Mouse (Mus musculus): ENCODE data around the gene Grid2. TPM values are rescaled to one million over a fixed set of nuclear protein-coding genes. Genes with fewer than 3 reads are reported as not detected.

Gene Grid2
- polyA plus RNA-seq, 1 experiment from 2014 or later, result 13.4 TPM

GRCm38 (mm10) chr6:63946721-63947120 is 691.0 kb downstream of the Grid2 start:
- no peaks in the 10 kb centered on the region for H3K9me3 ChIP-seq
- H3K4me3 ChIP-seq, result no peak overlapping the region
- H3K9ac ChIP-seq, result no peak overlapping the region
- H3K27me3 ChIP-seq, result no peaks in the 10 kb centered on the region
- ATAC-seq (ENCODE audit: low FRiP score), result no peak
- no peak overlapping the region for H3K4me2 ChIP-seq
- no peaks in the 10 kb centered on the region for H3K36me3 ChIP-seq
- no peaks in the 10 kb centered on the region for H3K4me1 ChIP-seq (replicated peaks)
- WGBS, result 37% methylated on average over 5 of the region's 5 CpGs
- H3K27ac ChIP-seq, result no peak overlapping the region

GRCm38 (mm10) chr6:63963789-63964188 is 708.1 kb downstream of the Grid2 start:
- WGBS, result 45% methylated on average over 3 of the region's 3 CpGs
- no peaks in the 10 kb centered on the region for H3K9me3 ChIP-seq
- H3K27me3 ChIP-seq, result no peaks in the 10 kb centered on the region
- peaks cover 15% of the 10 kb centered on the region for H3K4me1 ChIP-seq (replicated peaks)
- H3K4me2 ChIP-seq, result no peak overlapping the region
- peak overlapping the region; percentile 66 for H3K27ac ChIP-seq
- no peaks in the 10 kb centered on the region for H3K36me3 ChIP-seq
- no peak overlapping the region for H3K4me3 ChIP-seq
- ATAC-seq (ENCODE audit: low FRiP score), result peak; percentile 88
- no peak overlapping the region for H3K9ac ChIP-seq

GRCm38 (mm10) chr6:63964269-63964668 is 708.6 kb downstream of the Grid2 start:
- H3K36me3 ChIP-seq, result no peaks in the 10 kb centered on the region
- peak overlapping the region; percentile 66 for H3K27ac ChIP-seq
- peak; percentile 88 for ATAC-seq (ENCODE audit: low FRiP score)
- H3K4me3 ChIP-seq, result no peak overlapping the region
- 61% methylated on average over 6 of the region's 6 CpGs for WGBS
- no peak overlapping the region for H3K4me2 ChIP-seq
- no peaks in the 10 kb centered on the region for H3K9me3 ChIP-seq
- no peak overlapping the region for H3K9ac ChIP-seq
- H3K27me3 ChIP-seq, result no peaks in the 10 kb centered on the region
- peaks cover 15% of the 10 kb centered on the region for H3K4me1 ChIP-seq (replicated peaks)

GRCm38 (mm10) chr6:63964735-63965134 is 709.1 kb downstream of the Grid2 start:
- Histone ChIP-seq H3K27ac (peak overlapping the region; percentile 66), H3K9me3 (no peaks in the 10 kb centered on the region), H3K4me1 (replicated peaks) (peaks cover 15% of the 10 kb centered on the region), H3K4me2 (no peak overlapping the region), H3K27me3 (no peaks in the 10 kb centered on the region), H3K4me3 (no peak overlapping the region), H3K9ac (no peak overlapping the region), H3K36me3 (no peaks in the 10 kb centered on the region)
- peak; percentile 66 for ATAC-seq (ENCODE audit: low FRiP score)
- 37% methylated on average over 2 of the region's 2 CpGs for WGBS

- ATAC-seq (ENCODE audit: low FRiP score), result no peak
- 62% methylated on average over 2 of the region's 2 CpGs for WGBS
- H3K4me3 ChIP-seq, result no peak overlapping the region
- H3K27me3 ChIP-seq, result no peaks in the 10 kb centered on the region
- H3K4me1 ChIP-seq (replicated peaks), result no peaks in the 10 kb centered on the region
- no peaks in the 10 kb centered on the region for H3K9me3 ChIP-seq
- no peak overlapping the region for H3K27ac ChIP-seq
- no peak overlapping the region for H3K4me2 ChIP-seq
- H3K9ac ChIP-seq, result no peak overlapping the region
- H3K36me3 ChIP-seq, result no peaks in the 10 kb centered on the region
Measured at GRCm38 (mm10) chr6:64046084-64046483, 790.4 kb downstream of the Grid2 start.

GRCm38 (mm10) chr6:64046732-64047131 is 791.1 kb downstream of the Grid2 start:
- Histone ChIP-seq H3K4me1 (replicated peaks) (no peaks in the 10 kb centered on the region), H3K4me3 (no peak overlapping the region), H3K27me3 (no peaks in the 10 kb centered on the region), H3K36me3 (no peaks in the 10 kb centered on the region), H3K9me3 (no peaks in the 10 kb centered on the region), H3K27ac (no peak overlapping the region), H3K4me2 (no peak overlapping the region), H3K9ac (no peak overlapping the region)
- no peak for ATAC-seq (ENCODE audit: low FRiP score)
- WGBS, result 85% methylated on average over 1 of the region's 1 CpGs

- Histone ChIP-seq H3K9me3 (no peaks in the 10 kb centered on the region), H3K36me3 (no peaks in the 10 kb centered on the region), H3K4me3 (no peak overlapping the region)
Measured at GRCm38 (mm10) chr6:64047950-64048349, 792.3 kb downstream of the Grid2 start.

GRCm38 (mm10) chr6:64063858-64064257 is 808.2 kb downstream of the Grid2 start:
- Histone ChIP-seq H3K27ac (no peak overlapping the region), H3K27me3 (no peaks in the 10 kb centered on the region), H3K36me3 (no peaks in the 10 kb centered on the region), H3K9me3 (no peaks in the 10 kb centered on the region), H3K4me1 (replicated peaks) (no peaks in the 10 kb centered on the region; the same call in 1 of the 2 replicates), H3K4me2 (no peak overlapping the region), H3K4me3 (no peak overlapping the region), H3K9ac (no peak overlapping the region)
- WGBS, result 55% methylated on average over 7 of the region's 7 CpGs
- ATAC-seq (ENCODE audit: low FRiP score), result no peak

More at GRCm38 (mm10) chr6:64047950-64048349, 792.3 kb downstream of the Grid2 start:
- Histone ChIP-seq H3K27ac (no peak overlapping the region), H3K4me1 (replicated peaks) (no peaks in the 10 kb centered on the region), H3K27me3 (no peaks in the 10 kb centered on the region), H3K9ac (no peak overlapping the region), H3K4me2 (no peak overlapping the region)
- ATAC-seq (ENCODE audit: low FRiP score), result no peak
- WGBS, result 84% methylated on average over 5 of the region's 5 CpGs

GRCm38 (mm10) chr6:64064704-64065103 is 809.0 kb downstream of the Grid2 start:
- Histone ChIP-seq H3K4me3 (no peak overlapping the region), H3K9me3 (no peaks in the 10 kb centered on the region), H3K27ac (no peak overlapping the region), H3K27me3 (no peaks in the 10 kb centered on the region), H3K36me3 (no peaks in the 10 kb centered on the region), H3K4me1 (replicated peaks) (no peaks in the 10 kb centered on the region; the same call in 1 of the 2 replicates), H3K9ac (no peak overlapping the region), H3K4me2 (no peak overlapping the region)
- 53% methylated on average over 2 of the region's 2 CpGs for WGBS
- ATAC-seq (ENCODE audit: low FRiP score), result no peak

GRCm38 (mm10) chr6:64073406-64073805 is 817.7 kb downstream of the Grid2 start:
- H3K4me2 ChIP-seq, result no peak overlapping the region
- ATAC-seq (ENCODE audit: low FRiP score), result no peak
- 79% methylated on average over 2 of the region's 2 CpGs for WGBS
- H3K4me3 ChIP-seq, result no peak overlapping the region
- H3K36me3 ChIP-seq, result no peaks in the 10 kb centered on the region
- no peaks in the 10 kb centered on the region for H3K4me1 ChIP-seq (replicated peaks)
- H3K9me3 ChIP-seq, result no peaks in the 10 kb centered on the region
- no peak overlapping the region for H3K9ac ChIP-seq
- no peak overlapping the region for H3K27ac ChIP-seq
- H3K27me3 ChIP-seq, result no peaks in the 10 kb centered on the region

GRCm38 (mm10) chr6:64077911-64078310 is 822.2 kb downstream of the Grid2 start:
- Histone ChIP-seq H3K4me3 (no peak overlapping the region), H3K27ac (no peak overlapping the region), H3K4me2 (no peak overlapping the region), H3K9ac (no peak overlapping the region), H3K9me3 (no peaks in the 10 kb centered on the region), H3K36me3 (no peaks in the 10 kb centered on the region), H3K4me1 (replicated peaks) (no peaks in the 10 kb centered on the region), H3K27me3 (no peaks in the 10 kb centered on the region)
- no peak for ATAC-seq (ENCODE audit: low FRiP score)
- WGBS, result 88% methylated on average over 1 of the region's 1 CpGs

GRCm38 (mm10) chr6:64098662-64099061 is 843.0 kb downstream of the Grid2 start:
- Histone ChIP-seq H3K9me3 (no peaks in the 10 kb centered on the region), H3K27me3 (no peaks in the 10 kb centered on the region), H3K9ac (no peak overlapping the region), H3K4me2 (no peak overlapping the region), H3K36me3 (no peaks in the 10 kb centered on the region), H3K27ac (no peak overlapping the region), H3K4me3 (no peak overlapping the region), H3K4me1 (replicated peaks) (no peaks in the 10 kb centered on the region)
- ATAC-seq (ENCODE audit: low FRiP score), result no peak
- WGBS, result 63% methylated on average over 10 of the region's 10 CpGs

- Histone ChIP-seq H3K36me3 (no peaks in the 10 kb centered on the region), H3K4me2 (no peak overlapping the region), H3K4me1 (replicated peaks) (no peaks in the 10 kb centered on the region), H3K27ac (no peak overlapping the region), H3K4me3 (no peak overlapping the region), H3K9me3 (no peaks in the 10 kb centered on the region), H3K27me3 (no peaks in the 10 kb centered on the region), H3K9ac (no peak overlapping the region)
- no peak for ATAC-seq (ENCODE audit: low FRiP score)
- 93% methylated on average over 2 of the region's 2 CpGs for WGBS
Measured at GRCm38 (mm10) chr6:64114594-64114993, 858.9 kb downstream of the Grid2 start.
